ENCODE assay signal across 13 mouse cellular contexts in genomic region chr19:55991791-55992726, GRCm38 (mm10).
DNase-seq lines count a peak whose midpoint lies in the region; ATAC-seq lines count a peak whose summit lies in the region.
"Had no signal": no experiment of that assay in that cellular context is flagged by ENCODE, and none has a peak within 500 bp of the region (broad histone marks: within the 10 kb centered on the region; RNA-seq: fewer than 3 reads in every experiment).

No protein-coding gene starts in this region.

- WGBS in forebrain, embryonic 13.5 days = 56% methylated on average over 21 of the region's 21 CpGs

- H3K4me3 ChIP-seq in forebrain, embryonic 13.5 days = no peak overlapping the region
- H3K4me3 ChIP-seq: heart, adult 2 months had no signal

- H3K9ac ChIP-seq in forebrain, embryonic 13.5 days = no peak overlapping the region

- H3K27ac ChIP-seq in forebrain, embryonic 13.5 days = no peak overlapping the region
- H3K27ac ChIP-seq: heart, adult 2 months; kidney, postnatal 0 days had no signal

- H3K36me3 ChIP-seq in forebrain, embryonic 13.5 days (ENCODE audit: poor library complexity, severe bottlenecking) = no peaks in the 10 kb centered on the region

- no peak overlapping the region for H3K4me2 ChIP-seq in forebrain, embryonic 13.5 days

- 0 out of 2 replicates have a peak, but pooled peaks have one; percentile 33 for ATAC-seq in forebrain, embryonic 13.5 days
- ATAC-seq in activated CD4-positive, CD25-positive, alpha-beta regulatory T cell, adult 4 months = no peak

- H3K27me3 ChIP-seq in forebrain, embryonic 13.5 days = peaks cover 19% of the 10 kb centered on the region; the same call in 1 of the 2 replicates

- peak; percentile 50 to 85 for DNase-seq in left cerebral cortex, postnatal 14 days (ENCODE audit: low spot score in 2 of 2)
- DNase-seq in left cerebral cortex, postnatal 4 days = no peak
- DNase-seq in R1 (ENCODE audit: low read depth, low spot score) = peak; percentile 35
- peak; percentile 61 to 72 for DNase-seq in right cerebral cortex, adult 2 months (ENCODE audit: low spot score in 2 of 2)
- DNase-seq in MN1 (ENCODE audit: low spot score) = no peak
- DNase-seq: adrenal gland, postnatal 36 days; cerebellum, postnatal 14 days; heart, adult 2 months; heart, postnatal 4 days; lung, postnatal 4 days had no signal

- intact Hi-C loops in left cerebral cortex, postnatal 14 days (cut with DNase I) = loop anchor here (5.0 kb wide), 1 partner anchor 50 kb away; no protein-coding TSS in a partner anchor
- intact Hi-C loops in left cerebral cortex, postnatal 4 days (cut with DNase I) = no loop called here

- H3K4me1 ChIP-seq in forebrain, embryonic 13.5 days = peaks cover 9% of the 10 kb centered on the region

- H3K9me3 ChIP-seq in forebrain, embryonic 13.5 days (replicated peaks) = no peaks in the 10 kb centered on the region

Comparison
In these comparisons a context has a peak if more than half of its experiments do, and no peak if none do; other contexts are left out.
1. DNase-seq: peak in left cerebral cortex, postnatal 14 days (2 of 2), R1 (single experiment) and right cerebral cortex, adult 2 months (2 of 2); none in left cerebral cortex, postnatal 4 days (single experiment) and MN1 (single experiment).